Mouse (Mus musculus): ENCODE results near the gene Erap1. TPM values are rescaled to one million over a fixed set of nuclear protein-coding genes. Genes with fewer than 3 reads are reported as not detected.
"Not testable (repeated sequence)": the region's sequence is repeated elsewhere in the genome, so short reads cannot be mapped to it uniquely, and the experiment has no call there.

Erap1 gene
- polyA plus RNA-seq (2015; fragmentation: Nextera tagmentation; extraction: Ambion mirVana): 6.3 and 6.9 TPM in 2 replicates

GRCm38 (mm10) chr13:74638793-74639711 lies at the start of gene Erap1:
TSS of gene Erap1 (plus strand) at chr13:74639568.
- Histone ChIP-seq H3K27me3 (replicated peaks; ENCODE audit: control insufficient read depth, insufficient read depth, low read length) (no peaks in the 10 kb centered on the region), H3K27ac (ENCODE audit: low read depth, low read length) (peak within 1 kb of the TSS; percentile 85), H3K36me3 (ENCODE audit: control insufficient read depth, insufficient read depth, low read length) (no peaks in the 10 kb centered on the region), H3K4me1 (ENCODE audit: control insufficient read depth, insufficient read depth, low read depth, low read length) (no peaks in the 10 kb centered on the region), H3K9me3 (ENCODE audit: control insufficient read depth, low read length) (no peaks in the 10 kb centered on the region), H3K4me2 (ENCODE audit: low read length) (peak within 1 kb of the TSS; percentile 78), H3K9ac (ENCODE audit: low read depth, low read length) (peak within 1 kb of the TSS; percentile 93), H3K4me3 (ENCODE audit: low read length) (peak within 1 kb of the TSS; percentile 89)
- peak; percentile 73 for ATAC-seq
- WGBS: 1% methylated on average over 12 of the region's 12 CpGs

DNA sequence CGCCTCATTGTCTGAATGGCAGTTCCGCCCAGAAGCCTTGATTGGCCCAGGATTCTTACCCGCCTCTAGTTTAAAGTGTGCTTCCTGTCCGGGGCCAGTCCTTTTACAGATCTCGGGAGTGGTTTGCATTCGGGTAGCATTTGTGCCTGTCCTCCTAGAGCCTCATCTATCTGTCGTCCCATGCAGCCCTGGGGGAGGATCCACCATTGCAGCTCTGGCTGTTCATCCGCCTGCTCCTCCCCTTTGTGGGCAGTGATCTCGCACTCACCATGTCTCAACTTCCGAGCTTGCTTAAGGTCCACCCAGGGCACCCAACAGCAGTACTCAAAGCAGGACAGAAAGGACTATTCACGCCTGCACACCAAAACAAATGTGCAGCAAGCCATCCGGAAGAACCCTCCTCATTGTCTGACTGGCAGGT lies 48.0 kb upstream of the Erap1 start:
- H3K4me1 ChIP-seq (ENCODE audit: control insufficient read depth, insufficient read depth, low read depth, low read length); ATAC-seq; H3K9ac ChIP-seq (ENCODE audit: low read depth, low read length); H3K27me3 ChIP-seq (replicated peaks; ENCODE audit: control insufficient read depth, insufficient read depth, low read length); H3K4me2 ChIP-seq (ENCODE audit: low read length); H3K4me3 ChIP-seq (ENCODE audit: low read length); H3K36me3 ChIP-seq (ENCODE audit: control insufficient read depth, insufficient read depth, low read length); H3K27ac ChIP-seq (ENCODE audit: low read depth, low read length); H3K9me3 ChIP-seq (ENCODE audit: control insufficient read depth, low read length): not testable (repeated sequence)
- 63% methylated on average over 12 of the region's 12 CpGs for WGBS

DNA sequence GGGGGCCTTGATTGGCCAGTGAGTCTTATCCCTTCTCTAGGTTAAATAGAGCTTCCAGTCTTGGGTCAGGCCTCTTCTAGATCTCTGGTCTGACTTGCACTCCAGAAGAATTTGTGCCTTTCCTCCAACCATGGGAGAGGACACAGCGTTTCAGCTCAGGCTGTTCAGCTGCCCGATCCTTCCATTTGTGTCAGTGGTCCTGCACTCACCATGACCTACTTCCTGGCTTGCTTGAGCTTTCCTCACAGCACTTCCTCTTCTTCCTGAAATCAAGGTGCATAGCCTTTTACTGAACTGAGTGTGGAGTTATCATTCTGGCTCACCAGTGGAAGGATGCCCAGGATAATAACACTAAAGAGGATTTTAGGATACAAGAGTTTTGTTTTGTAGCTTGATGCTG lies 47.5 kb upstream of the Erap1 start:
- WGBS: 83% methylated on average over 2 of the region's 2 CpGs
- not testable (repeated sequence) for H3K9me3 ChIP-seq (ENCODE audit: control insufficient read depth, low read length); H3K4me3 ChIP-seq (ENCODE audit: low read length); H3K9ac ChIP-seq (ENCODE audit: low read depth, low read length); H3K27me3 ChIP-seq (replicated peaks; ENCODE audit: control insufficient read depth, insufficient read depth, low read length); H3K4me2 ChIP-seq (ENCODE audit: low read length); H3K36me3 ChIP-seq (ENCODE audit: control insufficient read depth, insufficient read depth, low read length); H3K27ac ChIP-seq (ENCODE audit: low read depth, low read length); ATAC-seq; H3K4me1 ChIP-seq (ENCODE audit: control insufficient read depth, insufficient read depth, low read depth, low read length)

- H3K36me3 ChIP-seq (ENCODE audit: control insufficient read depth, insufficient read depth, low read length); H3K9me3 ChIP-seq (ENCODE audit: control insufficient read depth, low read length); H3K27me3 ChIP-seq (replicated peaks; ENCODE audit: control insufficient read depth, insufficient read depth, low read length); ATAC-seq; H3K4me1 ChIP-seq (ENCODE audit: control insufficient read depth, insufficient read depth, low read depth, low read length); H3K4me3 ChIP-seq (ENCODE audit: low read length); H3K4me2 ChIP-seq (ENCODE audit: low read length); H3K9ac ChIP-seq (ENCODE audit: low read depth, low read length); H3K27ac ChIP-seq (ENCODE audit: low read depth, low read length): not testable (repeated sequence)
- WGBS: 86% methylated on average over 2 of the region's 2 CpGs
Observed at GRCm38 (mm10) chr13:74597022-74597421, 42.3 kb upstream of the Erap1 start.

DNA sequence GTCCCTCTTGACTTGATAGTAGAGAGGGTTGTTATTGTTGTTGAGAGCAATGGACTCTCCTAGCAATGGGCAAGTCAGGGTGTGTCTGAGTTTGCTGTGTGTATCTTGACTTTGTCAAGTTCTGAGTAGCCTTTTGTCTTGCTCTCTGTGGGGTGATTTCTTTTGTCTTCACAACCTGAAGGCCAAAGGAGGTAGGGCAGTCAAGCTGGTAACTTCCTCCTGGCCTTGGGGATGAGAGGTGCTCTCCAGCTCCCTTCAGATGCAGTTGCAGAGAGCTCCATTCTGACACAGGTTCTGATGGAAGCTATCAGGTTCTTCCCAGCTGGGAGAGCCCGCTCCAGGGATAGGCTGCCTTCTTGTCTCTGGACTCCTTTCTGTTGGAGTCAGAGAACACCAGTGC lies 37.6 kb upstream of the Erap1 start:
- not testable (repeated sequence) for H3K4me3 ChIP-seq (ENCODE audit: low read length); H3K27ac ChIP-seq (ENCODE audit: low read depth, low read length); H3K36me3 ChIP-seq (ENCODE audit: control insufficient read depth, insufficient read depth, low read length); ATAC-seq; H3K4me1 ChIP-seq (ENCODE audit: control insufficient read depth, insufficient read depth, low read depth, low read length); H3K4me2 ChIP-seq (ENCODE audit: low read length); H3K9ac ChIP-seq (ENCODE audit: low read depth, low read length); H3K9me3 ChIP-seq (ENCODE audit: control insufficient read depth, low read length); H3K27me3 ChIP-seq (replicated peaks; ENCODE audit: control insufficient read depth, insufficient read depth, low read length)
- no CpG with 5 or more reads among the region's 1 CpGs for WGBS

GRCm38 (mm10) chr13:74617163-74618019 lies 22.0 kb upstream of the Erap1 start:
- H3K36me3 ChIP-seq (ENCODE audit: control insufficient read depth, insufficient read depth, low read length); H3K4me1 ChIP-seq (ENCODE audit: control insufficient read depth, insufficient read depth, low read depth, low read length); H3K9me3 ChIP-seq (ENCODE audit: control insufficient read depth, low read length); H3K27me3 ChIP-seq (replicated peaks; ENCODE audit: control insufficient read depth, insufficient read depth, low read length): not testable (repeated sequence)
- Histone ChIP-seq H3K4me3 (ENCODE audit: low read length) (peak overlapping the region; percentile 59), H3K27ac (ENCODE audit: low read depth, low read length) (peak overlapping the region; percentile 89), H3K4me2 (ENCODE audit: low read length) (peak overlapping the region; percentile 63), H3K9ac (ENCODE audit: low read depth, low read length) (peak overlapping the region; percentile 69)
- WGBS: 4% methylated on average over 22 of the region's 22 CpGs
- peak; percentile 100 for ATAC-seq

DNA sequence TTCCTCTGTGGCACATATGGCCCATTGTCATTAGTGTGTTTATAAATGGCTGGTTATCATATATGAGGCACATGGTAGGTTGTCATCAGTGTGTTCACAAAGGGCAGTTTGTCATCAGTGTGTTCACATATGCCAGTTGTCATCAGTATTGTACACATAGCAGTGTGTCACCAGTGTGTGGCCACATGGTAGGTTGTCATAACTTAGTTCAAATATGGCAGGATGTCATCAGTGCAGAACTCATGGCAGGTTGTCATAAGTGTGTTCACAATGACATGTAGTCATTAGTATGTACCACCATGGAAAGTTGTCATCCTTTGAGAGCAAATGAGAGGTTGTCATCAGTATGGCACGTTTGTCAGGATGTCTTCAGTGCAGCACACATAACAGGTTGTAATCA lies 7.0 kb upstream of the Erap1 start:
- H3K4me1 ChIP-seq (ENCODE audit: control insufficient read depth, insufficient read depth, low read depth, low read length): no peaks in the 10 kb centered on the region
- no peaks in the 10 kb centered on the region for H3K27me3 ChIP-seq (replicated peaks; ENCODE audit: control insufficient read depth, insufficient read depth, low read length)
- WGBS: 62% methylated on average over 1 of the region's 1 CpGs
- H3K27ac ChIP-seq (ENCODE audit: low read depth, low read length): no peak overlapping the region
- H3K36me3 ChIP-seq (ENCODE audit: control insufficient read depth, insufficient read depth, low read length): no peaks in the 10 kb centered on the region
- no peak overlapping the region for H3K4me2 ChIP-seq (ENCODE audit: low read length)
- H3K9ac ChIP-seq (ENCODE audit: low read depth, low read length): no peak overlapping the region
- no peak overlapping the region for H3K4me3 ChIP-seq (ENCODE audit: low read length)
- H3K9me3 ChIP-seq (ENCODE audit: control insufficient read depth, low read length): no peaks in the 10 kb centered on the region
- no peak for ATAC-seq

DNA sequence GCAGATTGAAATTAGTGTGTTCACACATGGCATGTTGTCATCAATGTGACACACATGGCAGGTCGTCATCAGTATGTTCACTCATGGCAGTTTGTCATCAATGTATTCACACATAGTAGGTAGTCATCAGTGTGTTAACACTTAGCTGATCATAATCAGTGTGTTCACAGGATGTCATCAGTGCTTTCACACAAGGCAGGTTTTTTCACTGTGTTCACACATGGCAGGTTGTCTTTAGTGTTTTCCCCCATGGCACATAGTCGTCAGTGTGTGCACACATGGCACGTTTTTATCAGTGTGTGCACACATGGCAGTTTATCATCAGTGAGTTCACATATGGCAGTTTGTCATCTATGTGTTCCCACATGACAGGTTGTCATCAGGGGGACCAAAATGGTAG lies 6.5 kb upstream of the Erap1 start:
- Histone ChIP-seq H3K4me3 (ENCODE audit: low read length) (no peak overlapping the region), H3K4me2 (ENCODE audit: low read length) (no peak overlapping the region), H3K27me3 (replicated peaks; ENCODE audit: control insufficient read depth, insufficient read depth, low read length) (no peaks in the 10 kb centered on the region), H3K9me3 (ENCODE audit: control insufficient read depth, low read length) (no peaks in the 10 kb centered on the region), H3K27ac (ENCODE audit: low read depth, low read length) (no peak overlapping the region), H3K4me1 (ENCODE audit: control insufficient read depth, insufficient read depth, low read depth, low read length) (no peaks in the 10 kb centered on the region), H3K9ac (ENCODE audit: low read depth, low read length) (no peak overlapping the region), H3K36me3 (ENCODE audit: control insufficient read depth, insufficient read depth, low read length) (no peaks in the 10 kb centered on the region)
- ATAC-seq: no peak
- WGBS: 83% methylated on average over 3 of the region's 3 CpGs
